Mouse (Mus musculus) urinary bladder, postnatal 25 days (tissue): ENCODE results near the gene Galnt15.

Experiments
- DNase-seq: peaks from one replicate; pipeline ENCODE4 v3.0.0; 2022; ENCODE audit warnings: low spot score

The Galnt15 gene

DNA sequence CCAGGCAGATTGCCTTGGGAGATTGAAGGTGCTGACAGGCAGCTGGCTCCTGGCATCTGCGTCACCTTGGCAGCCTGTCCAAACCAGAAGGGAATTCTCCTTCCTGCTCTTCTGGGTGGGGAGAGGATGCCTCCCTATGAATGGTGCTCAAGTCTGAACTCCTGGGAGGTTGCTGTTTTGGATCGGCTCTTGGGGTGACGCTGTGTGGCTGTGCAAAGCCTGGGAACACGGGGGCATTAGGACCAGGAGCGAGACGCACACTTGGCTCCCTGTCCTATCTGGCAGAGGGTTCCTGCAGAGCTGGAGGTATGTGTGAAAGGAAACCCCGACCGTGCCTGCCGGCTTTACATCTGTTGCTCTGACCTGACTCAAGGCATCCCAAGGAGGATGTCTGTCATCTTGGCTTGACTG is at the start of gene Galnt15:
TSS of gene Galnt15 (plus strand) at position 309 of the 411 bp plus-strand sequence.
- peak; percentile 20 for DNase-seq

DNA sequence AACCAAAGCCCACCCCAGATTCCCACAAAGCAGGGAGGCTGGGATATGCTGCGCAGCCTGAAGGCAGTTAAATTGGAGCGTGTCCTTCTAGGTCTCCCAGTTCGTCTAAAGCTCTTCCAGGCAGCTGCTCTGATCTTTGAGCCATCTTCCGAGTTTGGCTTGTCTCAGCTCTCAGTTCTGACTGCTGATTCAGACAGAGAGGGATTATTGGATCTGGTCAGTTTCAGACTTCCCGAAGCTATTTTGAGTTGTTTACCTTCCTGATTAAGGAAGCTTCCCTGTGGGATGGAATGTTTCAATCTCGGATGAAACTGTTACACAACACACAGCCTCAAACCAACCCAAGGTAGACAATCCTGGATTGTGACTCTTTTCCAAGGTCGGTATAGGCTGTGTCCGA is 34.8 kb upstream of the Galnt15 start:
- no peak for DNase-seq

GRCm38 (mm10) chr14:32000941-32001340 is 27.8 kb upstream of the Galnt15 start:
- DNase-seq, result no peak

GRCm38 (mm10) chr14:32002502-32003338 is 26.1 kb upstream of the Galnt15 start:
- DNase-seq, result no peak

DNA sequence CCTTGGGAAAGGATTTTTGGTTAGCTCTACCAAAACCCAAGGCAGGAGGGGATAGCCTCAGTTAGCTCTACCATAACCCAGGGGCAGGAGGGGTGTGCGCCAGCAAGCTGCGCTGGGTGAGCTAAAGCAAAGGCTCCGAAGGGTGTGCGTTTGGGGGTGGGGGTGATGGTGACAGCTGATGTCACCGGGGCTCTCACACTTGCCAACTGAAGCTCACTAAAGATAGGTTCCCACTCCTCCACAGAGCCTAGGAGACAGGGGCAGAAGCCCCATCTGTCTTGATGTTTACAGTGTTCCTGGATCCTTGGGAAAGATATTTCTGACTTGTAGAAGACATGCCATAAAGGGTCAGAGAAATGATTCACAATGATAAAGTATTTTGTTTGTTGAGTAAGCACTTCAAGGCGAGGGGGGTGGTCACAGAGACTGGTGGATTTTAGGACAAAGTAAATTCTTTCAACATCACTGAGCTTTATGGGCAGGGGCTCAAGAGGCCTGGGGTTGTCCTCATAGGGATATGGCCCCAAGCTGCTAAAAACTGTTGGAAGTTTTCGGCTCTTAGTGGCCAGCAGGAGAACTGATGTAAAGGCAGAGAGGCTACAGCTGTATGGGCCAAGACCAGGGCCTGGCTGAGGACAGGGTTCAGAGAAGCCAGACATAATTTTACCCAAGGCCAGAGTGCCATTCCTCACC is 24.7 kb upstream of the Galnt15 start:
- DNase-seq, result no peak

DNA sequence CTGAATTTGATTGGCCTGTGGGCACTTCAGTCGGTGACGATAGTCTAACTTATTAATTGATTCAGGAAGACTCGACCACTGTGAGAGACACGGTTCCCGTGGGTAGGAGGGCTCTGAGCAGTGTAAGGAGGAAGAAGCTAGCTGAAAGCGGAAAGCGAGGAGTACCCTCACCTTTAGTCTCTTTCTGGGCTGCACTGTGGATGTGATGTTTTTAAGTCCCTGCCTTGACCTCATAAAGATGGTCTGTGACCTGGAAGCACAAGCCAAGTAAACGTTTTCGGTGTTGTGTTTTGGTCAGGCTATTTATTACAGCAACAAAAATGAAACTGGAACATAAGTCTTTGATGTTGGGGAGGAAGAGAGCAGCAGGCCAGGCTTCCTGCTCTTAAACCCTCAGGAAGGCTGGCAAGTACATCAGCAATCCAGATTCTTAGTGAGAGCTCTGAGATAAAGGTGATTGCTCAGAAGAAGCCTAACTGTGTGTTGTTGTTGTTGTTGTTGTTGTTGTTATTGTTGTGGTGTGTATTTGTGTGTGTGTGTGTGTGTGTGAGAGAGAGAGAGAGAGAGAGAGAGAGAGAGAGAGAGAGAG is 23.0 kb upstream of the Galnt15 start:
- no peak for DNase-seq

DNA sequence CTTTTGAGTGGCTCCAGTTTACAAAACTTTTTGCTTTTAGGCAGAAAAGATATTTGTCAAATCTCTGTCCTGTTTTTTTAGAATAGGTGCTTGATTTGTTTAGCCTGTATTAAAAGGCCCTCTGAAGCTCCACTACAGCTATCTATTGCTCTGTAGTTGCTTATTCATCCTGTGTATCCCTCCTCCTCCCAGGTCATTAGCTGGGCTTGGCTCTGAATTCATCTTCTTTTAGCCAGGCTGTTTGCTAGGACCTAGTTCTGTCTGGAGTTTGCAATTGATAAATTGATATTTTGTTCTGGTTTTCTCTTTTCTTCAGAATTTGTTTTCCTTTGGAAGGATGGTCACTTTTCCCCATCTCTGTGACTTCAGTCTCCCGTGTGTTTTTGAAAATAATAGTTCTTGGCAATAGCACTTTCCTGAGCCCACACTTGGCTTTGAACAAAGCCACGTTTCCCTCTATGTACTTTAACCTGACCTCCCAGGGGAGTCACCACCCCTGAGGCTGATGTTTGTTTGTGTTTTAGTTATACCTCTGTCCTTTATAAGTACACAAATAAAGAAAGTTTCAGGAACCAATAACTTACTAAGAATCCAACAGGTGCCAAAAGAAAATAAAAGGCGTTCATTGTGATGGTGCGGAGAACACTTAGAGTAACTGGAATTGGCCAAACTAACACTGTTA is 21.0 kb upstream of the Galnt15 start:
- DNase-seq, result no peak

GRCm38 (mm10) chr14:32009715-32010114 is 19.1 kb upstream of the Galnt15 start:
- no peak for DNase-seq

DNA sequence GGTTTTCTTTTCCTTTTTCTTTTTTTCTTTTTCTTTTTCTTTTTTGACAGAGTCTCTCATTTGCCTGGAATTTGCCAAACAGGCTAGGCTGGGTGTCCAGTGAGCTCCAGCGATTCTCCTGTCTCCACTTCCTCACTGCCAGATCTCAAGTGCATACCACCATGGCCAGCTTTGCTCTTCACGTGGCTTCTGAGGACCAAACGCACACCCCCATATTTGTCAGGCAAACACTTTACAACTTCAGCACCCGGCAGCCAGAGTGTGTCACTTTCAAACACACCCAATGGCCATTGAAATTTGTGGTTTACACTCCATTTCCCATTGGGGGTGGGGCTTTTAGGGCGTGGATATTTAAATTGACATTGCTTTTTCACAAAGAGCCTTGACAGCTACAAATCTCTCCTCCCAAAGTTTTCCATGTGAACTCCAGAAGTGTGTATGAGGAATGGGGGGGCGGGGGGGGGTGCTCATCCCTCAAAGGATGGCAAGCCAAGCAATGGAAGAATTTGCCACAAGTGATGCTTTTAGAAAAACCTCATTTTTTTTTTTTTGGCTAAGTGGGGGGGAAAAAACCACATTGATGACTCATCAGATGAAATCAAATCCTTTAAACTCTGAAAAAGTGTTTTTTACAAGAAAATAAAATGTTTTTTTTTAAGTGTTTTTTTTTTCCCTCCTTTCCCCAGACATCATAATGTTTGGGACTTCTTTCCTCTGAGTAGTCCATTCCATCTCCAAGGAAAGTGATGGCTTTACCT is 17.1 kb upstream of the Galnt15 start:
- DNase-seq, result no peak

DNA sequence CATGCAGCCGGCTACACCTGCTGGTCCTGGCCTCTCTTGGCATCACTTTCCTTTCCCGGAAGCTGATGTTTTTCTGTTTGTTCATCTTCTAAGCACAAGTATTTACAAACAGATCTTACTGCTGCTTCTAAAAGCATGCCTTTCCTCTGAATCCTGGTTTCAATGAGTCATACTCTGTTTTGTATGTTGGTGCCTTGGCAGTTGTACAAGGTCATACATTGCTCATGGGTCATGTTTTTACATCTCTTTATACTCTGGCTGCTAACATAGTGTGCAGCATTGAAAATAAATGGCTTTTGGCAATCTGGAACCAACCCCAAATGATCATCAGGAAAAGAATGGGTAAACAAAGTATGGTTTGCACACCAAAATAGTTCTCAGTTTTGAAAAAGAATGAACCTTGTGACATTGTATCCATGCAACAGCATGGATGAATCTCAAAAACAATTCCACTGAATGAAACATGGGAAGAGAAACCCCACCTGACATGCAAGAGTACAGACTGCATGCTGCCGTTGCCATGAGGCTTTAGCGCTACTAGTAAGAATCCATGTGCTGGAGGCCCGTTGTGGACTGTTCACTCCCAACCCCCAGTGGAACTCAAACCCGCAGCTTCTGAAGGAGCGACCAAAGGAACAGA is 13.5 kb upstream of the Galnt15 start:
- DNase-seq, result no peak

DNA sequence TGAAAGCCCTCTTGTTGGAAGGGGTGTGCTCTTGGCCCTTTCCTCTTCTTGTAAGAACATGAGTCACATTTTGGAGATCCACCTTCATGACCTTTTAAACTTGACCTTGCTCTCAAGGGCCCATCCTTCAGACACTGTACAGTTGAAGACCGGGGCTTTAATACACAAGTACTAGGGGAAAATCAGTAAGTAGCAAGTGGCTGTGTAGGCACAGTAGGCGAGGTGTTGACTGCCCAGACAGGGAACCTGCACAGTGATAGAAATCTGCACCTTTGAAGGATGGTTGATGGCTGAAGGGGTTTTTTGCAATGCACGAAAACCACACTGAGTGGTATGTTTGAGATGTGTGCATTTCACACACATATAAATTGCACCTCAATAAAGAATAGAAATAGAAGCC is 12.3 kb upstream of the Galnt15 start:
- DNase-seq, result no peak

DNA sequence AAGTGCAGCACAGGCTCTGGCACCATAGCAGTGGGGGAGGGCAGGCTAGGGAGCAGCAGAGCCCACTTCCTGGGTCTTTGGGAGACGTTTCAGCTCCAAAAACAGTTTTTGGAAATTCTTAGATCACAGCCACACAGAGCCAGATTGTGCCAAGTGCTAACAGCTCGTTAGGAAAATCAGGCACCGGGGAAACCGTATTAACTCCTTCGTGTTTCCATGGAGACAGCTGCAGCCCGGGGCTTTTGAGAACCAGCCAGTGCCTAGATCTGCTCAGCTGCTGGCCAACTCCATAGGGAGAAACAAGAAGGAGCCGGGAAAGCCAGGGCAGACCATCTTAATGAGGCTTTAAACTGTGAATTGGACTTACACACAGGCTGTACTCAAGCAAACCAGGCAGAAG is 11.9 kb upstream of the Galnt15 start:
- DNase-seq, result no peak

DNA sequence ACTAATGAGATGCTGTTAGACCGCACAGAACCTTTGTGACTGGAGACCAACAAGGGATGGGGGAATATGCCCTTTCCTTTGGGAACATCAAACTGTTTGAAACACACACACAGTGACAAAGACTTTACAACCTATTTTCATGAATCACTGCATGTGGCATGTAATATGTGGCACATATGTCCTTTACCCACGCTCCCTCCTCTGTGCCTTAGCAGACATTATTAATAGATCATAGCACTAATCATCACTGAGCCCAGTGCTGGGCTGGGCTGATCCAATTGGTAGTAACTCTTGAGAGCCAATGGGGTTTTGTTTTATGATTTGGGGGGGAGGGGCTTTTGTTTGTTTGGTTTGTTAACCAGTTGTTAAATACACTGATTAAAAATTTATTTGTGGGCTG is 11.3 kb upstream of the Galnt15 start:
- DNase-seq, result no peak

DNA sequence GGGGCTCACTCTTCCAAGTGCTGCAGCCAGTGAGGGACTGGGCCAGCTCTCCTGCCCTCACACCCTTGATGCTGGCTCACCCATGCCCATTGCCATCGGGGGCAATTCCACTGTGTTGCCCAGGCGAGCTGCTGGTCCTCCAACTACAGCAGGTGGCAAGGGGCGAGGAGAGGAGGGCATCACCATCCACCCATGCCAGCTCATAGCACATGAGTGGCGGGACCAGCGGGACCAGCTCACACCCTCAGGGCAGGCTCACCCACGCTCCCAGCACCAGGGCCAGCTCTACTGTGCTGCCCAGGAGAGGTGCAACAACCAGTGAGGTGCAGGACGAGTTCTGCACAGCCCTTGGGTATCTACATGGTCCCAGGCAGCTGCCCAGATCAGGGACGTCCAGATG is 9.7 kb upstream of the Galnt15 start:
- no peak for DNase-seq

DNA sequence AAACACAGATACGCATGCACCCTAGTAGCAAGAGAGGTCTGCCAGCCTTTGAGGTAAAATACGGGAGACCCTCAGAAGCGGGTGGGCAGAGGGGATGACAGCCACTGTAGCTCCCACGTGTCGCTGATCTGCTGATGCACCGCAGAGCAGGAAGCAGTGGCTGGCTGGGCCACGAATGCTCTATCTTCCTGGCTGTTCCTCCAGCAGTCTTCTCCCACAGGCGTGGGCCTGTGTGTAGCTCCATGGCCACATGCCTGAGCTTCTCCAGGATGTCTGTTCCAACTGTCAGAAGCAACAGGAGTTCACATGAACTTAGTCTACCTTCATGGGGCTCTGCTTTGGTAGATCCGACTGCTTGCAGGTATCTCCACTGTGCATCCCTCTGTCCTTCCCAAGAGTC is 6.8 kb upstream of the Galnt15 start:
- DNase-seq, result no peak

- DNase-seq, result no peak
Measured at GRCm38 (mm10) chr14:32022450-32022849, 6.3 kb upstream of the Galnt15 start.

DNA sequence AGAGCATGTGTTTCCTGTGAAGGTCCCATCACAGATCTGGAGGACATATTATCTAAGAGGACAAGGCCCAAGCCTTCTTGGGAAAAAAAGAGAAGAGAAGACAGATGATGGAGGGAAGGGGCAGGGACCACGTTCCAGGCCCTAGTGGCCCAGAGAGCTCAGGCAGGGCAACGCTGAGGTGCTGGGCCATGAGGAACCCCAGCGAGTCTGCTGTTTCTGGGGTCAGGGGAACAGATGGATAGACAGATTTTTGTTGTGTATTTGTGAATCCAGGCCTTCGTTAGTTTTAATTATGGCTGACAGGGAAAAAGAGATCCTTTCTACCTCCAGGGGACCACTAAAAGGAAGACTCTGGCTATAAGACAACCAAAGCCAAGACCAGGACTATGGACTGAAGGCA is 4.9 kb upstream of the Galnt15 start:
- no peak for DNase-seq

- DNase-seq, result no peak
Measured at GRCm38 (mm10) chr14:32027218-32027617, 1.6 kb upstream of the Galnt15 start.

DNA sequence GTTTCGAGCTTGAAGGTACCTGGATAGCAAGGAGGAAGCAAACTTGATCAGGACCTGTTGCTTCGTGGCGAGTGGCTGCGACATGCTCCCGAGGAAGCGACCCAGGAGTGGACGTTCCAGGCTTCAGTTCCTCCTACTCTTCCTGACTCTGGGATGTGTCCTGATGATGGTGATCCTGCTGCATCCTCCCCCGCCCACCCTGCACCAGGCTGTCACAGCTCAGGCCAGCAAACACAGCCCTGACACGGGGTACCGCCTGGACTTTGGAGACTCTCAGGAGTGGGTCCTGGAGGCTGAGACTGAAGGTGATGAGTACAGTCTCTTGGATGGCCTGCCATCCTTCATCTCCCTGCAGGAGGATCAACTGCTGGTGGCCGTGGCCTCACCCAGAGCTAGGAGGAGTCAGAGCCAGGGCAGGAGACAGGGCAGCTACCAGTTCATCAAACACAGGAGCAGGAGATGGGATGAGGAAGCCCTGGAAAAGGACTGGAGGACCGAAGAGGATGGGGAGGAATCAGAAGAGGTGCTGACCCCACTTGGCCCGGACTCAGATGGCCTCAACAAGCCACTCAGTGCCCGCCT is 713 bp downstream of the Galnt15 start:
- DNase-seq, result no peak

DNA sequence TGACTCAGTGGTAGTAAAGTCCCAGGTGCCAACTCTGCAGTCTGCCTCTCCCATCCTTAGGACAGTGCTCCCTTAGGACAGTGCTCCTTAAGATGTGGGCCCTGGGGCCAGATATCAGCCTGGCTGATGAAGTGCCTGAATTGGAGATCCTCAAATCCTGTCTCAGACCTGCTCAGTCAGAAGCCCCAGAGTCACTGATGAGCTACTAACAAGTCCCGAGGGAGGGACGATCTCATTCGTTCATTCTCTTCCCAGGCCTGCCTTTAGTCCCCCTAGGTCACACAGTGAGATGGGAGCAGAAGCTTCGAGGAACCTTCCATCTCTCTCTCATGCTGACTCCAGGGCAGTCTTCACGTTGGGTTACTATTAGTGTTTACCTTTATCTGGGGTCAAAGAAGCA is 1.3 kb downstream of the Galnt15 start:
- no peak for DNase-seq

GRCm38 (mm10) chr14:32032522-32032921 is 3.7 kb downstream of the Galnt15 start:
- DNase-seq, result peak; percentile 48
